Mouse (Mus musculus): Measurements from ENCODE around the gene Ngf.

DNA sequence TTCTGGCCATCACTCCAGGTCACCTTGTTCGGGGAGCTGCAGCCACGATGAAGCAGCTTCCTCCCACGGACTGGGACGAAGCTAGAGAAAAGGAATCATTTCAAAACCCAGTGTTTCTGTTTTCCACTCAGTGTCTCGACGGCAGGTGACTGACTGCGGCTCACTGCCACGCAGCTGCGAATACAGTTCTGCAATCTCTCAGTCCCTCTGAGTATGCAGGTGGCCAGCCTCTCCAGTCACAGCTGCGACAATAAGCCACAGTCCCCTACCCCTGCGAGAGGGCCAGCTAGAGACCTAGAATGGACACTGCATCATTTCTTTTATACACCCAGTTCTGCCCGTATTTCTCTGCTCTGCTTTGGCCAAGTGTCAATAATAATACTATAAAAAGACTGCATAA, 36.3 kb downstream of the Ngf start:
- TF ChIP-seq EP300 (optimal IDR thresholded peaks at IDR 0.05) (no peak), CTCF (IDR thresholded peaks at IDR 0.05; ENCODE audit: low read depth) (no peak)
